Mouse (Mus musculus) fibroblast of lung, adult 2 months (primary cell): ENCODE measurements at regions not wholly inside any gene's neighbourhood (a gene's known extent, or its start where the extent isn't known, plus 50 kb on each side); places are given as distances from the start of the nearest gene placed in this dataset.

Source experiments
- DNase-seq: peaks from one replicate; pipeline ENCODE4 v3.0.0-alpha.2; 2011; ENCODE audit warnings: low read depth

- no peak for DNase-seq
Measured at GRCm38 (mm10) chr5:95864252-95864651, 88.5 kb downstream of the E330014E10Rik start.

- no peak for DNase-seq
Measured at GRCm38 (mm10) chr5:95864725-95865492, 89.1 kb downstream of the E330014E10Rik start.

GRCm38 (mm10) chr5:95865516-95865915 lies 89.7 kb downstream of the E330014E10Rik start:
- no peak for DNase-seq

- DNase-seq: no peak
Measured at GRCm38 (mm10) chr5:95866848-95867495, 89.8 kb upstream of the Cxcl13 start.

GRCm38 (mm10) chr5:95870336-95870845 lies 86.4 kb upstream of the Cxcl13 start:
- no peak for DNase-seq

- no peak for DNase-seq
Measured at GRCm38 (mm10) chr5:95874969-95875368, 81.8 kb upstream of the Cxcl13 start.

- peak; percentile 2 for DNase-seq
Measured at GRCm38 (mm10) chr5:95880914-95881313, 75.8 kb upstream of the Cxcl13 start.
